Mouse (Mus musculus) MEL (cell line): Measurements from ENCODE around the gene Pom121l2.

Experiments used
- CHD2 ChIP-seq: IDR thresholded peaks from 2 replicates; pipeline ENCODE4 v1.6.1; 2011; ENCODE audit warnings: low read length, improper control_type of control experiment
- CTCF ChIP-seq, 3 experiments: IDR thresholded peaks in 2 of 3; conservative IDR thresholded peaks in 1 of 3; 2 replicates each; pipeline ENCODE4 v1.5.1; 2011 to 2012; ENCODE audit warnings: low read length in 3 of 3, low read depth in 2 of 3, mild to moderate bottlenecking in 2 of 3, improper control_type of control experiment in 1 of 3, inconsistent platforms in 1 of 3, mixed read lengths in 1 of 3, moderate library complexity in 1 of 3; ENCODE audit not compliant: control insufficient read depth in 1 of 3, insufficient read depth in 1 of 3, poor library complexity in 1 of 3, severe bottlenecking in 1 of 3
- E2F4 ChIP-seq: IDR thresholded peaks from 2 replicates; pipeline ENCODE4 v1.6.1; 2011; ENCODE audit warnings: low read depth, low read length, improper control_type of control experiment, borderline replicate concordance
- ELF1 ChIP-seq: IDR thresholded peaks from 2 replicates; pipeline ENCODE4 v1.6.1; 2014; ENCODE audit warnings: low read depth, mild to moderate bottlenecking, inconsistent platforms, low read length, improper control_type of control experiment, moderate library complexity
- MYB ChIP-seq: IDR thresholded peaks from 2 replicates; pipeline ENCODE4 v1.6.1; 2011; ENCODE audit warnings: mild to moderate bottlenecking, low read depth, low read length, improper control_type of control experiment
- POLR2A ChIP-seq, 2 experiments: IDR thresholded peaks; 2 replicates each; pipeline ENCODE4 v1.6.1; 2011 to 2012; ENCODE audit warnings: low read length in 2 of 2, mild to moderate bottlenecking in 2 of 2, control low read depth in 1 of 2, improper control_type of control experiment in 1 of 2, low read depth in 1 of 2, moderate library complexity in 1 of 2; ENCODE audit not compliant: control insufficient read depth in 1 of 2, insufficient read depth in 1 of 2, poor library complexity in 1 of 2
- TCF12 ChIP-seq: IDR thresholded peaks from 2 replicates; pipeline ENCODE4 v1.6.1; 2014; ENCODE audit warnings: low read depth, mild to moderate bottlenecking, inconsistent platforms, low read length, improper control_type of control experiment, moderate library complexity

GRCm38 (mm10) chr13:22007872-22008271 lies 26.9 kb downstream of the Pom121l2 start:
- TF ChIP-seq POLR2A (IDR thresholded peaks at IDR 0.05; ENCODE audit: control insufficient read depth in 1 of 2, insufficient read depth in 1 of 2, low read depth in 1 of 2, low read length in 2 of 2, poor library complexity in 1 of 2): no peak
- no peak for TF ChIP-seq CTCF (IDR thresholded peaks at IDR 0.05 in 2 of 3, conservative IDR thresholded peaks at IDR 0.05 in 1 of 3; ENCODE audit: control insufficient read depth in 1 of 3, insufficient read depth in 1 of 3, low read depth in 2 of 3, low read length in 3 of 3, poor library complexity in 1 of 3, severe bottlenecking in 1 of 3)
- TF ChIP-seq TCF12: no peak
- no peak for TF ChIP-seq ELF1
- no peak for TF ChIP-seq CHD2
- no peak for TF ChIP-seq MYB
- no peak for TF ChIP-seq E2F4
